Mouse (Mus musculus) left cerebral cortex, adult 11 months (tissue): ENCODE measurements at regions not wholly inside any gene's neighbourhood (a gene's known extent, or its start where the extent isn't known, plus 50 kb on each side); places are given as distances from the start of the nearest gene placed in this dataset.

Experiments
- DNase-seq: peaks from one replicate; pipeline ENCODE4 v3.0.0; 2022; ENCODE audit warnings: low spot score

DNA sequence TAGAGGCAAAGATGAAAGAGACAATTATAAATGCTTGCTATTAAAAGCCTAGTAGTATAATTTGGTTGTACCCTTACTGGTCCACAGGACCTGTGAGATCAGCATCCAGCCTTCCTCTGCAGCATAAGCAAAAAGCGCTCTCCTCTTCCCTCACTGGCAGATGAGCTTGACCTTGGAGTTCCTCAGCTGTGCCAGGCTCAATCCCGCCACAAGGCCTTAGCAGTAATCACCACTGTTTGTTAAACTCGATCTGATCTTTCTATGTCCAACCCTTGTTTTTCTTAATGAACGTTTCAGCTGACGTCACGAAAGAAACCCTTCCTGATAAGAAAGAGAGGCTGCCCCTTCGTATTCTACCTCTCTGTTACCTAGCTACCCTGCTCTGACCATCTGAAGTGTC lies 183.5 kb downstream of the Ifng start:
- no peak for DNase-seq

DNA sequence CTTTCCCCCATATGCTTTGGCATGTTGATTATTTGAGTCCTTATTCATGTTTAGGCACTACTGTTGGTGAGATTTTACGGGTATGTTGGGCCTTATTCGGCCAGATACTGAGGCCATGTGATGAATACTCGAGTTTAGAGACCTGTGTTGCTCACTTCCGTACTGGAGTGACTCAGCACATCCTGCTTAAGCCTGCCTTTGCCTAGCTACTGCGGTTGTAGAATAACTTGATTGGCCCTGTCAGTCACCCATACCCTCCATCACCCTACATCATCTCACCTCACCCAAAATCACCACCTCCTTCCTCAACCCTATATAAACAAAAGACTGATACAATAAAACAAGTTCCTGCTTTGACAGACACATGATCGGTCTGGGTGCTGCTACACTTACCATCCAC lies 187.2 kb downstream of the Ifng start:
- no peak for DNase-seq

DNA sequence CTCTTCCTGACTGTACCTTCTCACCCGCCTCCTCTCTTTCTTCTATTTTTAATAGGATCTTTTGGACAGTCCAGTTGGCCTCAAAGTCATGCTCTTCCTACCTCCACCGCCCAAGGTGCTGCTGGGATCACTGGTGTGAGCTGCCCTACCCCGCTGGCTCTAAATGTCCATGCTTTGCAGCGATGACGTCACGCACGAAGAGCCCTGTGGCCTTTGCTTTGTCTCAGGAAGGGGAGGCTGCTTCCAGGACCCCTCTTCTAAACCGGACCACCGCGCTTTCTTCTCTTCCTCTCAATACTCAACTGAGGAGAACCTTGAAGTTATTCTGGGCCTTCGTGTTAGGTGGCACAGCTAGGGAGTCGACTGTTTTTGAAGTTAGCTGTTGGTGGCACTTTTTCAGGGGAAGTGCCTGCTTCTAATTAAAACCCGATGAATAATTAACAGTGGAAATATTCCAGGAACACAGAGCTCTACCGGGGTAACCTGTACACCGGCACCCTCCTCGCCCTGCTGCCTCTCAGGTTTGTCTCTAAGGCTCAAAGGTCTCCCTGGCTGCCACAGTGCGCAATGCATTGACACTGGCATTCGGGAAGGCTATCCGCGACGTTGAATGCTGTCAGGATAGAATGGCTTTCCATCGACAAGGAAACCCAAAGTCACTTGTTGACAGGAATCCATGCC lies 188.7 kb downstream of the Ifng start:
- no peak for DNase-seq

DNA sequence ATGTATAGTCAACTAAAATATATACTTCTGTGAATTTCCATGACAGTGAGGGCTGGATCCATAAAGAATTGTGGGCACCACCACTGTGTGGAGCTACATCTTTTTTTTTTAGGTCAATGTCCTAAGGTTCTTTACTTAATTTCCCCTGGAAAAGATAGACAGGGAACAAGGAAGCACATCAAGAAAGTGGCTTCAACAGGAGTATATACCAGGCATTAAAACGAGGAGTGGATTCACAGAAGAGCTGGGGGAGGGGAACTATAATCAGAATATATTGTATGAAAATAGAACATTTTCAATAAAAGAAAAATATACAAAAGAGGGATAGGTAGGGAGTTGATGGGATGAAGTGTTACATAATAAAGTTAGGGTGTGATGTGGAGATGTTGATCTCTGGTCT lies 190.9 kb downstream of the Ifng start:
- DNase-seq: no peak

DNA sequence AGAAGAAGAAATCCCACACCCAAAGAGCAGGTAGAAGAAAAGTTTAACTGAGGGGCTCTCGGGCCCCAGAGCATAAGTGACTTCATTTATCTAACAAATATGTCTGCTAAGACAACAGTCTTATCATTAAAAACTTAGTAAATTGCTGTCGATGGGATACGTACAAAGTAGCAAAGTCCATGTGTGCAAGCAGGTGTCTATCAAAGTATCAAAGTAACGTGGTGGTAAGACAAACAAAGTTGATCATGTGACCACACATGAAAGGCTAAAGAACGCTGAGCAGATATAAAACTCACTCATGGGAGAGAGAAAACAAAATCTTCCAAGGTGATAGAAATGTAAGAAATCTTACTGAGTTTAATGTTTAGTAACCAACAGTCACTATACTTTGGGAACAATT lies 191.3 kb downstream of the Ifng start:
- DNase-seq: no peak

- no peak for DNase-seq
Observed at GRCm38 (mm10) chr10:118633429-118633828, 192.6 kb downstream of the Ifng start.

DNA sequence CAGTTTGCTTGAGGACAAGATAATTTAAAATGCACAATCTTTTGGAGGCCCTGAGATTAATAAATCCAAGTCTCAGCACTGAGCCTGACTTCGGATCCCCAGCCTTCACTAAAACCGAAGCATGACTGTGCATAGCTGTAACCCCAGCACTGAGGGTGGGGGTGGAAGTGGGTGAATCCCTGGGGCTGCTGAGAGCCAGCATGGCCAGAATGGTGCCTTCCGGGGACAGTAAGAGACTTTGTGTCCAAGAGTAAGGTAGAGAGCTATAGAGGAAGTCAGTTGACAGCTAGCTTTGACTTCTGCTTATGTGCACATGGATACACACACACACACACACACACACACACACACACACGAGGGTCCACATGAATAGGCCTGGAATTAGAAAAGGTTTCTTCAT lies 198.3 kb downstream of the Ifng start:
- no peak for DNase-seq

DNA sequence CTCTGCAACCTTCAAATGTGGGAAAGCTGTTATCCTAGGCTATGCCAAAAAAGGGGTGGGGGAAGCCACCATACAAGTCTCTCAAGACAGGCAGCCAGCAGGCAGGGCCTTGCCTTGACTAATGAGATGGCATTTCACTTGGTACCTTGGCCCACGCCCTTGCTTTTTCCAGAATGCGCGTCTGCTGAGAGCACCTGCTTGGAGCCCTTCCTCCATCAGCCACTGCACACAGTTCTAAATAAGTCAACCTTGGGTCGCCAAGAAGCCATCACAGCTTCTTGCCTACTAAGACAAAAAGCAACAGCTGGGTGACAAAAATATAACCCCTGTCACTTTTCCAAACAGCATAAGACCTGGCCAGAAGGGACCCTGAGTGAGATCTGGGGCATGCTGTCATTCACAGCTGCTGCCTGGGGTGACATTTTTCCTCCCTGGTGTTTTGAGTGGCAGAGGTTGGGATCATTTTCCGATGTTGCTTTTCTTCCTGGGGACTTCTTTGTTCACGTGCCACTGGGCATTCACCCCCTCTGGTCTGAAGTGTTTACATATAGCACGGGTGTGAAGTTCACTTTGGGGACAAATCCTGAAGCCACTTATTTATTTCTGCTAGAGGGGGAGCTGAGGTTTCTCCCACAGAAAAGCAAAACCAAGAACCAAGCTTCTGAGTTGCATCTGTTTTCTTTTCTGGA lies 199.4 kb downstream of the Ifng start:
- no peak for DNase-seq

- DNase-seq: no peak
Observed at GRCm38 (mm10) chr10:118640810-118641427, 200.1 kb downstream of the Ifng start.

- DNase-seq: no peak
Observed at GRCm38 (mm10) chr10:118643622-118644021, 202.8 kb downstream of the Ifng start.

GRCm38 (mm10) chr10:118648111-118648510 lies 207.3 kb downstream of the Ifng start:
- DNase-seq: no peak

- DNase-seq: no peak
Observed at GRCm38 (mm10) chr10:118656561-118656960, 213.4 kb downstream of the Dyrk2 start.

DNA sequence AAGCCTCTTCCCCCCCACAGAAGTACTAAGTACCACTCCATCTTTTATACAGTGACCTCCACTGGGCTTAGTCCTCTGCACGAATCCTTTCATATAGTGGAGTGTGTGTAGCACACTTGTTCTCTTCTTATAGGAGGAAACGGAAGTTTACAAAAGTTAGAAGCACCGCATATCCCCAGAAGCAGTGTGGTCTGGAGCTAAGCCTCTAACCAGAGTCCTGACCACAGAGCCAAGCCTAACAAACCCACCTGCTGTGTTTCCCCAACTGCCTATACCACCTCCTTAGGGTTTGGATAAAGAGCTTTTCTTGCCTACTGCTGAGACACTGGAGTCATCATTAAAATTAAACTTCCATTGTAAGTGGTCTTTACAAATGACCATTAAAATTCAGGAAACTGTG lies 204.0 kb downstream of the Dyrk2 start:
- DNase-seq: no peak

- no peak for DNase-seq
Observed at GRCm38 (mm10) chr10:118675816-118676465, 194.1 kb downstream of the Dyrk2 start.

DNA sequence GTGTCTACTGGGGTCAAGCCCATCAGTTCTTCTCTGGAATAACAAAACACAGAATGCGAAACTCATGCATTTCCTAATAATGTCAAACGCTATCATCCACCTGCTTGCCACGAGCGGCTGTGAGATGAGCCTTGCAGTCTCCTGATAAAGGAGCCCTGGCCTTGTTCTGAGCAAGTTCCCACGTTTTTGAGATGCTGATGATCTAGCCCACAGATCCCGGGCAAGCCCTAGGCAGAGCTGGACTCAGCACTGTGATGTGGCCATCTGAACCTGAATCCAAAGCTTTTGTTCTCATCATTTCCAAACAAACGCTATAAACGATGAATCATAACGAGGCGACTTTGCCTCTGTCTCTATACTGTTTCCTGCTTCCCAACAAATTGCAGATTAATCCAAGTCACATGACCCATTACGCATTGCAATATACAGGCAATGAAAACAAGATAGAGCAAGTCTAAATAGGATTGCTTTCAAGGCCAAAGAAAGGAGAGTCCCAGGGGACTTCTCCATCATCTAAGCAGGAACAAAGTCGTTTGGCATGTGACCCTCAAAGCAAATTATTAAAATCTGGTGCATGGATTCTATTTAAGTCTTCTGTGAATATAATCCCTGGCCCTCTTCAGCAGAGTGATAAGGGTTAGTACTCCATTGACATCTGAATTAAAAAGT lies 191.1 kb downstream of the Dyrk2 start:
- DNase-seq: no peak

GRCm38 (mm10) chr10:118679507-118679906 lies 190.5 kb downstream of the Dyrk2 start:
- DNase-seq: no peak

GRCm38 (mm10) chr10:118680896-118681295 lies 189.1 kb downstream of the Dyrk2 start:
- no peak for DNase-seq

DNA sequence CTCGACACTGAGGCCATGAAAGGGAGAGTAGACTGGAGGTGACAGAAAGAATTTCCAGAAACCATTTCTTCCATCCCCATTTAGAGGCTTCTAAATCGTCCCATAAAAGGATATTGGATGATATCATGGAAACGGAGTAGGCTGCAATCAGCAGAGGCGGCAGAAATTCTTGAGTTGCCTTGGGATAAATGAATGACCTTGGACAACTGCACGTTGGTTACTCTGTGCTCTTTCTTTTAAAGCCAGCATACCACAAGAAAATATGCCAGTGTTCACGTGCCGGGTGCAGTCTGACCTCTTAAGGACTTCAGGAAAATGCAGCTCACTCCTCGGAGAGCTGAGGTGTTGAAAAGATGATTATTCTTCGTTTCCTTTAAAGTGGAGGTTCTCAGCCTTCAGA lies 186.7 kb downstream of the Dyrk2 start:
- DNase-seq: no peak

DNA sequence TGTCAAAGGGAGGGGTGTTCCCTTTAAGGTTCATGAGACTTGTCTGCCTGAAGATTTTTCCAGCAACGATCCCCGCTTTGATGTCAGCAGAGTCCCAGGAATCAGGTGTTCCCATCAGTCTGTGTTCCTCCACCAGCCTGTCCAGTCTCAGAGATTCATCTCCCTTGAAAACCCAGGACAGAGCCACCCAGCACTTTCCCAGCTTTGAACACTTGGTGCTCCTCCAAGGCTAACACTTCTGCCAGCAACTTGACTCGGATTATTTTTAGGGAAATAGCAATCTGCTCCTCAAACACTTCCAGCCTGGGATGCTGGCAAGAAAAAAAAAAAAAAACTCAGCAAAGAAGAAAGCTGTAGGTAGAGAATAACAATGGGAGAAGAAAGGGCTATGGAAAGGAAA lies 170.7 kb downstream of the Dyrk2 start:
- DNase-seq: no peak

GRCm38 (mm10) chr10:118700115-118700514 lies 169.9 kb downstream of the Dyrk2 start:
- DNase-seq: no peak

GRCm38 (mm10) chr10:118706020-118706419 lies 164.0 kb downstream of the Dyrk2 start:
- DNase-seq: no peak

DNA sequence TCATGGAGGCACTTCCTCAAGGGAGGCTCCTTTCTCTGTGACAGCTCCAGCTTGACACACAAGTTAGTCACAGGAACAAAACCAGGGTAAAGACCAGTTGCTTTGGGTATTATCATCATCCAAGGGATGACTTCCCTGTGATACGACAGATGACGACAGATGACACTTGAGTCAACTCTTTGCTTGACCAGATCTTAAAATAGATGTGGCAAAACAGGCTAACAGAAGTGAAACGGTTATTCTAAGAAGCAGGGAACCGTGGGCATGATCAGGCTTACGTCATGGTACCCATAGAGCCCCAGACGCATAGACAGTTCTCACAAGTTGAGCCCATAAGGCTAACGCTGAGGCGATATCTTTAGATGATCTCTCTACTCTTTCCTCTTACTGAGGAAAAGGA lies 160.3 kb downstream of the Dyrk2 start:
- no peak for DNase-seq
